11 mouse cellular contexts compared by ENCODE assay signal in genomic region chr2:168761954-168762353, GRCm38 (mm10). TPM values are rescaled to one million over a fixed set of nuclear protein-coding genes. Genes with fewer than 3 reads are reported as not detected.
DNase-seq lines count a peak whose midpoint lies in the region; ATAC-seq lines count a peak whose summit lies in the region.
"Had no signal": no experiment of that assay in that cellular context is flagged by ENCODE, and none has a peak within 500 bp of the region (broad histone marks: within the 10 kb centered on the region; RNA-seq: fewer than 3 reads in every experiment).

No protein-coding gene starts in this region.

- H3K4me3 ChIP-seq in heart, embryonic 11.5 days (ENCODE audit: low read depth, low read length) = 0 out of 2 replicates have a peak overlapping the region, but pooled peaks have one; percentile 6
- H3K4me3 ChIP-seq in embryonic facial prominence, embryonic 10.5 days = peak overlapping the region; percentile 91
- H3K4me3 ChIP-seq in hindbrain, embryonic 15.5 days = no peak overlapping the region
- no peak overlapping the region for H3K4me3 ChIP-seq in midbrain, embryonic 16.5 days (ENCODE audit: low read depth, low read length)

- no peaks in the 10 kb centered on the region for H3K9me3 ChIP-seq in heart, embryonic 11.5 days (replicated peaks; ENCODE audit: control insufficient read depth, low read length)
- H3K9me3 ChIP-seq in embryonic facial prominence, embryonic 10.5 days = no peaks in the 10 kb centered on the region
- no peaks in the 10 kb centered on the region for H3K9me3 ChIP-seq in hindbrain, embryonic 15.5 days
- no peaks in the 10 kb centered on the region for H3K9me3 ChIP-seq in midbrain, embryonic 16.5 days (replicated peaks; ENCODE audit: control insufficient read depth, low read length, poor library complexity, severe bottlenecking)

- H3K4me1 ChIP-seq in heart, embryonic 11.5 days (ENCODE audit: control insufficient read depth, insufficient read depth, low read length) = peaks cover 4% of the 10 kb centered on the region
- H3K4me1 ChIP-seq in embryonic facial prominence, embryonic 10.5 days = peaks cover 50% of the 10 kb centered on the region
- H3K4me1 ChIP-seq in hindbrain, embryonic 15.5 days (replicated peaks) = peaks cover 28% of the 10 kb centered on the region
- H3K4me1 ChIP-seq in midbrain, embryonic 16.5 days (ENCODE audit: control insufficient read depth, insufficient read depth, low read length) = peaks cover 36% of the 10 kb centered on the region

- H3K36me3 ChIP-seq in heart, embryonic 11.5 days (ENCODE audit: control insufficient read depth, insufficient read depth, low read length) = no peaks in the 10 kb centered on the region
- H3K36me3 ChIP-seq in embryonic facial prominence, embryonic 10.5 days (replicated peaks) = peaks cover 33% of the 10 kb centered on the region
- no peaks in the 10 kb centered on the region for H3K36me3 ChIP-seq in hindbrain, embryonic 15.5 days
- no peaks in the 10 kb centered on the region for H3K36me3 ChIP-seq in midbrain, embryonic 16.5 days (ENCODE audit: control insufficient read depth, insufficient read depth, low read length)

- DNase-seq in heart, postnatal 14 days = no peak
- no peak for DNase-seq in embryonic facial prominence, embryonic 10.5 days (ENCODE audit: low spot score)
- no peak for DNase-seq in left cerebral cortex, adult 8-10 months (ENCODE audit: low spot score in 2 of 2)
- no peak for DNase-seq in gastrocnemius, postnatal 36 days
- DNase-seq in cerebellum, adult 9-10 months = no peak

- H3K4me2 ChIP-seq in heart, embryonic 11.5 days = peak overlapping the region; percentile 41
- H3K4me2 ChIP-seq in hindbrain, embryonic 15.5 days = peak overlapping the region; percentile 37
- peak overlapping the region; percentile 42 for H3K4me2 ChIP-seq in midbrain, embryonic 16.5 days (ENCODE audit: low read length)

- ATAC-seq in heart, embryonic 11.5 days (replicated peaks; ENCODE audit: insufficient number of reproducible peaks, low FRiP score, low TSS enrichment) = no peak
- no peak for ATAC-seq in hindbrain, embryonic 15.5 days (ENCODE audit: low FRiP score, low read depth)
- no peak for ATAC-seq in midbrain, embryonic 16.5 days
- ATAC-seq: inflammation-experienced regulatory T-cells, adult 6 months had no signal

- H3K27me3 ChIP-seq in heart, embryonic 11.5 days (ENCODE audit: control insufficient read depth, insufficient read depth, low read length) = peaks cover 18% of the 10 kb centered on the region
- H3K27me3 ChIP-seq in embryonic facial prominence, embryonic 10.5 days (replicated peaks; ENCODE audit: low read depth, poor library complexity, severe bottlenecking) = peaks cover 4% of the 10 kb centered on the region; the same call in 1 of the 2 replicates
- H3K27me3 ChIP-seq in hindbrain, embryonic 15.5 days = peaks cover 22% of the 10 kb centered on the region
- 0 out of 2 replicates have a peak, but pooled peaks cover 2% of the 10 kb centered on the region for H3K27me3 ChIP-seq in midbrain, embryonic 16.5 days (ENCODE audit: control insufficient read depth, insufficient read depth, low read depth, low read length)

- H3K27ac ChIP-seq in heart, embryonic 11.5 days (ENCODE audit: low read depth, low read length) = no peak overlapping the region
- 0 out of 2 replicates have a peak overlapping the region, but pooled peaks have one; percentile 30 for H3K27ac ChIP-seq in embryonic facial prominence, embryonic 10.5 days (replicated peaks)
- H3K27ac ChIP-seq in hindbrain, embryonic 15.5 days (replicated peaks) = no peak overlapping the region
- no peak overlapping the region for H3K27ac ChIP-seq in midbrain, embryonic 16.5 days (ENCODE audit: low read length)
- H3K27ac ChIP-seq: macrophage had no signal

- H3K9ac ChIP-seq in heart, embryonic 11.5 days (ENCODE audit: low read depth, low read length) = no peak overlapping the region
- H3K9ac ChIP-seq in hindbrain, embryonic 15.5 days = no peak overlapping the region
- H3K9ac ChIP-seq in midbrain, embryonic 16.5 days (ENCODE audit: low read depth, low read length) = peak overlapping the region; percentile 35; the same call in 1 of the 2 replicates

- intact Hi-C loops in heart, postnatal 14 days (cut with DNase I) = no loop called here
- intact Hi-C loops in gastrocnemius, postnatal 36 days (cut with DNase I) = no loop called here

- 30% methylated on average over 4 of the region's 4 CpGs for WGBS in heart, embryonic 11.5 days (ENCODE audit: insufficient replicate concordance)
- WGBS in embryonic facial prominence, embryonic 10.5 days = 23% methylated on average over 4 of the region's 4 CpGs
- WGBS in hindbrain, embryonic 15.5 days = 11% methylated on average over 4 of the region's 4 CpGs
- 8% methylated on average over 4 of the region's 4 CpGs for WGBS in midbrain, embryonic 16.5 days

RNA-seq across cellular contexts. Expression of gene Sall4, which starts 5.8 kb away (rescaled TPM):
- polyA plus RNA-seq in heart, embryonic 11.5 days (2014; fragmentation: Nextera tagmentation; extraction: Ambion mirVana) = 4.3 and 5.9 TPM in 2 replicates
- 1 to 10 TPM; 1.6 to 2.7 TPM for total RNA-seq in heart, postnatal 14 days (2021)
- polyA plus RNA-seq in embryonic facial prominence, embryonic 10.5 days (2016; fragmentation: Nextera tagmentation; extraction: Ambion mirVana) = 34.6 and 50.1 TPM in 2 replicates
- polyA plus RNA-seq in hindbrain, embryonic 15.5 days (2015; fragmentation: Nextera tagmentation; extraction: Ambion mirVana) = 0.44 and 2.5 TPM in 2 replicates
- polyA plus RNA-seq in midbrain, embryonic 16.5 days (2015; fragmentation: Nextera tagmentation; extraction: Ambion mirVana) = 0.84 and 1.9 TPM in 2 replicates
- under 1 TPM in 2 of 4 experiments, not detected in 2; 0.39 to 0.66 TPM for total RNA-seq in left cerebral cortex, adult 8-10 months (2022)
- 1 to 10 TPM; 1.7 to 2.1 TPM for total RNA-seq in gastrocnemius, postnatal 36 days (2021)
- total RNA-seq: common myeloid progenitor, adult 5-6 weeks had no signal
- polyA plus RNA-seq: macrophage had no signal

RNA-seq across cellular contexts. Expression of gene Atp9a, which starts 19.7 kb away (rescaled TPM):
- 7.5 and 9.4 TPM in 2 replicates for polyA plus RNA-seq in heart, embryonic 11.5 days (2014; fragmentation: Nextera tagmentation; extraction: Ambion mirVana)
- total RNA-seq in heart, postnatal 14 days (2021) = 10 to 100 TPM; 45.9 to 46.2 TPM
- polyA plus RNA-seq in embryonic facial prominence, embryonic 10.5 days (2016; fragmentation: Nextera tagmentation; extraction: Ambion mirVana) = 9.3 and 9.4 TPM in 2 replicates
- 160 and 177 TPM in 2 replicates for polyA plus RNA-seq in hindbrain, embryonic 15.5 days (2015; fragmentation: Nextera tagmentation; extraction: Ambion mirVana)
- polyA plus RNA-seq in midbrain, embryonic 16.5 days (2015; fragmentation: Nextera tagmentation; extraction: Ambion mirVana) = 88.4 and 97.1 TPM in 2 replicates
- 100 to 1,000 TPM; 400 to 416 (median 410) TPM for total RNA-seq in left cerebral cortex, adult 8-10 months (2022)
- total RNA-seq in gastrocnemius, postnatal 36 days (2021) = 10 to 100 TPM; 12.7 to 14.7 TPM
- total RNA-seq: common myeloid progenitor, adult 5-6 weeks had no signal

Comparison
In these comparisons a context has a peak if more than half of its experiments do, and no peak if none do; other contexts are left out.
1. H3K4me3 ChIP-seq: peak in heart, embryonic 11.5 days (single experiment) and embryonic facial prominence, embryonic 10.5 days (single experiment); none in hindbrain, embryonic 15.5 days (single experiment) and midbrain, embryonic 16.5 days (single experiment).
2. Peak in every context shown above with its lines, with median percentiles within 50 percentile points of each other: H3K4me2 ChIP-seq.